Mouse (Mus musculus): Measurements from ENCODE around the gene Poldip2. TPM values are rescaled to one million over a fixed set of nuclear protein-coding genes. Genes with fewer than 3 reads are reported as not detected.

Poldip2 gene
- polyA plus RNA-seq (2014; fragmentation: Illumina TruSeq; extraction: RNeasy Lipid Tissue Mini Kit (QIAGEN cat#74804); ENCODE audit: low read depth, low replicate concordance) = 30.6 TPM

DNA sequence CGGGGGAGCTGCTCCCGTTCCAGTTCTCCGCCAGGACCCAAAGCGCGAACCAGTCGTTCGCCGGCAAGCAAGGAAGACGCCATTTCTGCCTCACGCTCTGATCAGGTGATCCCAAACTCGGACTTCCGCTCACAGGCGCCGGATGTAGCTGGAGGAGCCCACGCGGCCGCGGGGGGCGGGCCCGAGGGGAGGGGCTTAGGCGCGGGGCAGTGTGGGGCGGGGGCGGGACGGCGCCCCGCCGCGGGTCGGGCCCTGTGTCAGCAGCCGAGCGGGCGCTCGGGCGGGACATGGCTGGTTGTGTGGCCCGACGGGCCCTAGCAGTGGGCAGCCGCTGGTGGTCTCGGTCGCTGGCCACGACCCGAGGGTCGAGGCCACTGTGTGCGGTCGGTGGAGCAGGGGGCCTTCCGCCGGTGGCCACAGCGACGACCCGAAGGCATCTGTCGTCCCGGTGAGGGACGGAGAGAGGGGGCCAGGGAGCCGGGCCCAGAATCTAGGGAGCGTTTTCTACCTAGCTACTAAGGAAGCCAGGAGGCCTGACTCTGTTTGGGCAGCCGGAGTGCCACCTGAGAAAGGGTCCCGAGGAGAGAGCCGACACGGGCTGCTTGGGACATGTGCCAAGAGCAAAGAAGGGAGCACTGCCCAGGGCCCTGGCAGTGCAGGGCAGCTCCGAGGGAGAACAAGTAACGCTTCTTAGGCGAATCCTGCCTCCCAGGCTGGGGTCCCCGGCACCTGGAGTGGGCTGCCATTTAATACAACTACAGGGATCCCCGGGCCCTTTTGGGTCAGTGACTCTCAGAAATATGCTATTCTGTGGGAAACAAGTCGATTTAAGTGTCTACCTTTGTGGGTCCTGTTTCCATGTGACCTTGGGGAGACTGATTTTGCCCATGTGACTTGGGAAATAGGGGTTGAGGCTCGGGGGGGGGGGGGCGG is at the start of gene Poldip2, which contains the start of gene Tmem199:
Gene Poldip2 (plus strand): TSS at position 169 of the 933 bp plus-strand sequence.
Gene Tmem199 (minus strand): TSS at position 148 of the 933 bp plus-strand sequence.

DNA sequence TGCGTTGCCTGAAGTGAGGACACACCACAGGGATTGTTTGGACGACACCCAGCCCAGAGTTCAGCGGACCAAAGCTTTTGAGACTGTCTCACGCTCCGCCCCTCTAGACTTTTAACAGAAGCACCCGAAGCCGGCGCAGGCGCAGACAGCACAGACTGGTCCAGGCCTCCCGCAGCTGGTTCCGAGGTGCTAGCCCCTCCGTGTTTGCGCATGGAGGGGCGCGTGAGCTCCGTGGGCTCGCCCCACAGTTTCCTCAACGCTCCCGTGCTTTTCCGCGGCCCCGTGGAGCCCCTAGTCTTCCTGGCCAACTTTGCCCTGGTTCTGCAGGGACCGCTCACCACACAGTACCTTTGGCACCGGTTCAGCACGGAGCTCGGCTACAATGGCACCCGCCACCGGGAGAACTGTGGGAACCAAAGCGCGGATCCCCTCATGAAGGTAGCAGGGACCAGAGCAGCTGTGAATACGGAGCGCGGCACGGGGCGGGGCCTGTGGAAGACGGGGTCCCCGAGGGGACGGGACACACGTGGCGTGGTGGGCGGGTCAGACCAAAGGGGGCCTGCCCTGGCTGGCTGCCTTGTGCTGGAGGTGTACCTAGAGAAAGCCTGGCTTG is 46.3 kb upstream of the Poldip2 start, which contains the start of gene Slc46a1:
Gene Slc46a1 (plus strand): TSS at position 130 of the 613 bp plus-strand sequence.

DNA sequence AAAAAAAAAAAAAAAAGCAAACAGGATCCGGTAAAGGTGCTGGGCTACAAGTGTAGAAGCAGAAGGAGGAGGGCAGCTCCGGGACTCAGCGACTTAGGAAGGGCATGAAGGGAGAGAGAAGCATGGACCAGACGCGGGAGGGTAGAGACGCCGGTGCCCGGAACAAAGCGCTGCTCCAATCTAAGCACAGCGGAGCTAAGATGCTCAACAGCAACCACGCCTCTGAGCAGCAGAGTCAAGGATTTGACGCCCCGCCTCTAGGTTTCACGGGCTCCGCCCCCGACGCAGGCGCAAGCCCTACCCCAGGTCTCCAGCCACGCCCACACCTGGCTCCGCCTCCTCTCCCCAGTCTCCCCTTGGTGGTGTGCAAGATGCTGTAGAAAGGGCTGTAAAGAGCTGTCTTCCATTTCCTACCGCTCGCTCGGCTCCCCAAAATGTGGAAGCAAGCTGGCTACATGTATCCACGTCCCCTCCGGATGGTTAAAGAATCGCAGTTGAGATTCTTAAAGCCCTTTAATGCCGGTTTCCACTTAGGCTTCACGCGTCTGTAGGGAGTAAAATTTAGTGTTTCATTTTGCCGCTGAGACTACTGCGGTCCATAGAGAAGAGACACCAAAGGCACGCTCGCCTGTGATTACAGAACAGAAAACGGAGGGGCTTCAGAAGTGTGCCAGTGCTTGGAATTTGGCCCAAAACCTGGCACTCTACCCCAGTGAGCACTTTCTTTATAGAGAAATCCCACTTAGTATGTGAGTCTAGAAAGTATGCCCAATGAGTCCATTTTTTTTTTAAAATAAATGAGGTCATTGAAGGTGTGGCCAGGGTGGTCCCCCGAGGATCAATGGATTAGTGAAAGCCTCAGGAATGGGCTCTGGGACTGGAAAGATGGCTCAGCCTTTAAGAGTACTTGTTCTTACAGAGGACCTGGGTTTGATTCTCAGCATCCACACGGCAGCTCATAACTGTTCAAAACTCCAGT is 14.2 kb upstream of the Poldip2 start, which contains the start of gene Sarm1:
Gene Sarm1 (minus strand): TSS at position 211 of the 979 bp plus-strand sequence.

DNA sequence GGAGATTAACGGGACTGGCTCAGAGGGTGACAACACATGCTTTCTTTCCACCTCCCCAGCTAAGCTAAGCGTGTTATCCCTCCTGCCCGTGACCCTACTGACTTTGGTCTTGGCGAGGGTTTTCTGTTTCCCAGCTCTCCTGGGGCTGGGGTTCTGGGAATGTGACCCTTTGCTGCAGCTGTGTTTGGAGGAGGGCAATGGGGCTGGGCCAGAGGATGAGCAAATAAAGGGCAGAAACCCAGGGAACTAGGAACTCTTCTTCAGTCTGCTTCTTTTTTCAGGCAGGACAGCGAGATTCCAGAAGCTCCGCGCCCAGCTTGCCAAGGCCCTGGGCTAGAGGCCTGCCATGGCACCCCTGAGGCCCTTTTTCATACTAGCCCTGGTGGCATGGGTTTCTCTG is 13.0 kb upstream of the Poldip2 start, which contains the start of gene Vtn:
Gene Vtn (plus strand): TSS at position 88 of the 400 bp plus-strand sequence.

DNA sequence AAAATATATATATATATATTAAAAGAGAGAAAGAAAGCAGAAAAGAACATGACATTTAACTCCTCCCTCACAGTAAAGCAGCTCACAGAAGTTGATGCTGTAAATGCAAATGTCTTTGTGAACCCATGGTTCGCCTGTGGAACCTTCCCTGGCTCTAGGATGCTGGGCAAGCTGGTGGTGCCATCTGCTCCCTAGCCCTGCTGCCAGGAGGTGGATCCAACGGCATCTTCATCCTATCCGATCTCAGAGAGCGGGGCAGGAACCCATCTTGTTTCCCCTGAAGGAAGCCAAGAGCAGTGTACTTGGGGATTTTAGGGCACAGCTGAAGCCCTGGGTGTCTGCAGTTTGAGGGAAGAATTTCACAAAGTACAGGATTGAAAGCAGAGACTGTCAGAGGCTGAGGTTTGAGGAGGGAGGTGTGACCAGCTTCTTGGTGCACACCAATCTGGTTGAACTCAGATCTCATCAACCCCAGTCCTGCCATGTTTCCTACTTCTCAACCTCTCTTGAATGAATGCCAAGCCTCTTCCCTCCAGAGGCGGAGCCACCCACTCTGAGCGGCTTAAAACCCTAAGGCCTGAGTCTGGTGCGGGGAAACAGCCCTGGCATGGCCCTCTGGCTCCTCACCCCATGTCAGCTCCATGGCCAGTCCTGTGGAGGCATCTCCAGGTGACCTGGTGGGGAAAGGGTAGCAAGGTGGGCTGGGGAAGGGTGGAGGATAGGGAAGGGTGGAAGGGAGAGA is 8.9 kb upstream of the Poldip2 start, which contains the start of gene Sebox:
Gene Sebox (plus strand): TSS at position 539 of the 742 bp plus-strand sequence.

DNA sequence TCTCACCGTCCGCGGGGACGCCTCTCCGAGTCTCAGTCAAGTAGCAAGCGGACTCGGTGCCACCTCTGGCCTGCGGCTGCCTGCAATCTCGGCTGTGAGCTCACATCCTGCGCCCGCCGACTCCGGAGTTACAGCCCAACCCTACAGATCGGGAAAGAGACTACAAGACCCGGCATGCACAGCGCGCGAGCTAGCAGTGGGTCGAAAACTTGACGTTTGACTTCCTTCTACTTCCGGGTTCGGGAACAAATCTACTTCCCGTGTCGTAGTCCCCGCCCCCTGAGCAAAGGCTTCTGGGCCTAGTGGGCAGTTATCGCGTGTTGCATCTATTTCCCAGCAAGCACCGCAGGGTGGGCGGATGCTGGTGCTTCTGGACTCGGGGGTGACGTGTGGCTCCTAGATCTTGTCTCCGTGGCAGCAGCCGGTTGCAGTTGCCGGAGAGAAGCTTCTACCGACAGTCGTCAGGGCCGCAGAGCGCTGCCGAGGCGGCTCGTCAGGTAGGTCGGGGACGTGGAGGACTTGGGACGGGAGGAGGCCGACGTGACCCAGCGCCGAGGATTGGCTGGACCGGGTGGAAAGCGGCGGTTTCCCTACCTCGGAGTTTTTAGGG is 24.2 kb downstream of the Poldip2 start, which contains the start of the genes Tnfaip1 and Ift20:
Gene Tnfaip1 (minus strand): TSS at position 253 of the 610 bp plus-strand sequence.
Gene Ift20 (plus strand): TSS at position 282 of the 610 bp plus-strand sequence.

DNA sequence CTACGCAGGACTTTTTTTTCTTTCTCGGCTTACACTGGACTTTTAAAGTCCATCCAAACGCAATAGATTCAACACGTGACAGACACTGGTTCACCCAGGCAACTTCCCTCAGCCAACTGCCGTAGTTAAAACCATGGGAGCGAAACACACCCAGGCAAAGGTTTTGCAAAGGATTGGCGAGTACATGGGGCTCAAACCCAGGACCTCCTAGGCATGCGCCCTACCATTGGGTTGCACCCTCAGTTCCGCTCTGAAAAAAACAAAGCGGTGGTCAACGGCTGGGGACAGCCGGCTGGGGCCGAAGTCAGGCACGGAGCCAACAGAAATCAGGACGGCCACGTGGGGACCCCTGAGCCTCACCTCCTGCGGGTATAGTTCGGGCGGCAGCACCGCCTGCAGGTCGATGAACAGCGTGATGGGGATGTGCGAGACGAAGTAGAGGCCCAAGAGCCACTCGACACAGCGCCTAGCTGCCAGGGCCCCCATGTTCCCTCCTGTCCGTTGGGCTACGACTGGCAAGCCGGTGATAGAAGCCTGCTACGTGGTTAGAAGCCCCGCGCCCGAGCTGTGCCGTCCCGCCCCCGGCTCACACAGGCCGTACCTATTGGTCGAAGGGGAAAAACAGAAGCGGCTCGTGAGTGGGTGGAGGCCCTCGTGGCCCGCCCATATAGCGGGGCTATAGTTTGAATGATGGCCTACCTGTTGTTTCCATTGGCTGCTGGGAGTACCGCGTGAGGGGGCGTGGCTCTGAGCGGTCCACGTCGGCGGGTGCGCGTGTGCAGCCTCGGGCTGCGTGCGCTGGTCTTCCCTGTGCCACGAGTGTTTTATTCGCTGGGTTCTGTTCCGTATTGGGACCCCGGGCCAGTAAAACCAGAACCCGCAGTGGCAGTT is 38.4 kb downstream of the Poldip2 start, which contains the start of gene Tmem97:
Gene Tmem97 (minus strand): TSS at position 610 of the 891 bp plus-strand sequence.

Other genes starting within 250 kb of the Poldip2 start
- 0.58 TPM for gene BC030499, start 221.4 kb upstream of the Poldip2 start, polyA plus RNA-seq (2014; fragmentation: Illumina TruSeq; extraction: RNeasy Lipid Tissue Mini Kit (QIAGEN cat#74804); ENCODE audit: low read depth, low replicate concordance)
- 2.7 TPM for gene Spag5, start 210.7 kb upstream of the Poldip2 start, polyA plus RNA-seq (2014; fragmentation: Illumina TruSeq; extraction: RNeasy Lipid Tissue Mini Kit (QIAGEN cat#74804); ENCODE audit: low read depth, low replicate concordance)
- 7.2 TPM for gene Aldoc, start 189.2 kb upstream of the Poldip2 start, polyA plus RNA-seq (2014; fragmentation: Illumina TruSeq; extraction: RNeasy Lipid Tissue Mini Kit (QIAGEN cat#74804); ENCODE audit: low read depth, low replicate concordance)
- gene Pigs, start 183.8 kb upstream of the Poldip2 start, polyA plus RNA-seq (2014; fragmentation: Illumina TruSeq; extraction: RNeasy Lipid Tissue Mini Kit (QIAGEN cat#74804); ENCODE audit: low read depth, low replicate concordance) = 5.2 TPM
- 5.7 TPM for gene Unc119, start 168.7 kb upstream of the Poldip2 start, polyA plus RNA-seq (2014; fragmentation: Illumina TruSeq; extraction: RNeasy Lipid Tissue Mini Kit (QIAGEN cat#74804); ENCODE audit: low read depth, low replicate concordance)
- gene Foxn1, start 125.6 kb upstream of the Poldip2 start, polyA plus RNA-seq (2014; fragmentation: Illumina TruSeq; extraction: RNeasy Lipid Tissue Mini Kit (QIAGEN cat#74804); ENCODE audit: low read depth, low replicate concordance) = not detected
- not detected for gene Slc13a2, start 90.0 kb upstream of the Poldip2 start, polyA plus RNA-seq (2014; fragmentation: Illumina TruSeq; extraction: RNeasy Lipid Tissue Mini Kit (QIAGEN cat#74804); ENCODE audit: low read depth, low replicate concordance)
- gene Slc46a1, start 46.5 kb upstream of the Poldip2 start, polyA plus RNA-seq (2014; fragmentation: Illumina TruSeq; extraction: RNeasy Lipid Tissue Mini Kit (QIAGEN cat#74804); ENCODE audit: low read depth, low replicate concordance) = 1.5 TPM
- 0.23 TPM for gene Sarm1, start 14.4 kb upstream of the Poldip2 start, polyA plus RNA-seq (2014; fragmentation: Illumina TruSeq; extraction: RNeasy Lipid Tissue Mini Kit (QIAGEN cat#74804); ENCODE audit: low read depth, low replicate concordance)
- not detected for gene Vtn, start 13.1 kb upstream of the Poldip2 start, polyA plus RNA-seq (2014; fragmentation: Illumina TruSeq; extraction: RNeasy Lipid Tissue Mini Kit (QIAGEN cat#74804); ENCODE audit: low read depth, low replicate concordance)
- not detected for gene Sebox, start 8.7 kb upstream of the Poldip2 start, polyA plus RNA-seq (2014; fragmentation: Illumina TruSeq; extraction: RNeasy Lipid Tissue Mini Kit (QIAGEN cat#74804); ENCODE audit: low read depth, low replicate concordance)
- gene Tmem199, start within 50 bp of the Poldip2 start, polyA plus RNA-seq (2014; fragmentation: Illumina TruSeq; extraction: RNeasy Lipid Tissue Mini Kit (QIAGEN cat#74804); ENCODE audit: low read depth, low replicate concordance) = 31.2 TPM
- 25.8 TPM for gene Tnfaip1, start 24.1 kb downstream of the Poldip2 start, polyA plus RNA-seq (2014; fragmentation: Illumina TruSeq; extraction: RNeasy Lipid Tissue Mini Kit (QIAGEN cat#74804); ENCODE audit: low read depth, low replicate concordance)
- gene Ift20, start 24.2 kb downstream of the Poldip2 start, polyA plus RNA-seq (2014; fragmentation: Illumina TruSeq; extraction: RNeasy Lipid Tissue Mini Kit (QIAGEN cat#74804); ENCODE audit: low read depth, low replicate concordance) = 50.4 TPM
- gene Tmem97, start 38.6 kb downstream of the Poldip2 start, polyA plus RNA-seq (2014; fragmentation: Illumina TruSeq; extraction: RNeasy Lipid Tissue Mini Kit (QIAGEN cat#74804); ENCODE audit: low read depth, low replicate concordance) = 19.9 TPM
- gene Nlk, start 185.2 kb downstream of the Poldip2 start, polyA plus RNA-seq (2014; fragmentation: Illumina TruSeq; extraction: RNeasy Lipid Tissue Mini Kit (QIAGEN cat#74804); ENCODE audit: low read depth, low replicate concordance) = 117 TPM
- 12.2 TPM for gene Ccnq, start 239.5 kb downstream of the Poldip2 start, polyA plus RNA-seq (2014; fragmentation: Illumina TruSeq; extraction: RNeasy Lipid Tissue Mini Kit (QIAGEN cat#74804); ENCODE audit: low read depth, low replicate concordance)